Mouse (Mus musculus) left cerebral cortex, postnatal 25 days (tissue): Measurements from ENCODE around the gene Man2a1. TPM values are rescaled to one million over a fixed set of nuclear protein-coding genes. Genes with fewer than 3 reads are reported as not detected.

Source experiments
- DNase-seq, 2 experiments: peaks; one replicate each; pipeline ENCODE4 v3.0.0; 2022; ENCODE audit warnings: low spot score in 2 of 2, mixed read lengths in 1 of 2
- intact Hi-C: fragments of 180-260 bp; cut with DNase I; formaldehyde crosslinking; loops from one replicate; pipeline ENCODE4 v1.15.1; 2025
- total RNA-seq, 2 experiments: library from RNA; stranded (reverse); gene quantifications; 2 replicates each; pipeline ENCODE4 v1.2.3; 2021

The Man2a1 gene
- total RNA-seq, 2 experiments from 2014 or later: 17.6 to 20.2 TPM

DNA sequence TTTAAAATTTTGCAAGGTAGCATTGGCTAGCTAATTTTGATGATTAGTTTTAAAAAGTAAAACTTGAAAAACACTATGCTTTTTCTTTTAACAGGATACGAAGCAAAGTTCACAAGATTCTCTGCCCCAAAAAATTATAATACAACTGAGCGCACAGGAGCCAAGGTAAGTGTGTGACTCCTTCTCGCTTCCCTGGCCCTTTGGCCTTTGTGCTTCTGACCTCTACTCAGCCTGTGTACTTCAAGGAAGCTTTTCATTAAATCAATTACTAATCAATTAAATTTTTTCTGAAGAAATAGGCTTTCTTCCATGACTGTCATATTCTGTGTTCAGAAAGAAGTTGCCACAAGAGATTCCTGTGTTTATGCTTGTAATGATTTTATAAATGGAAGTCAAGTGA is 80.9 kb downstream of the Man2a1 start:
- intact Hi-C loops: no loop called here

DNA sequence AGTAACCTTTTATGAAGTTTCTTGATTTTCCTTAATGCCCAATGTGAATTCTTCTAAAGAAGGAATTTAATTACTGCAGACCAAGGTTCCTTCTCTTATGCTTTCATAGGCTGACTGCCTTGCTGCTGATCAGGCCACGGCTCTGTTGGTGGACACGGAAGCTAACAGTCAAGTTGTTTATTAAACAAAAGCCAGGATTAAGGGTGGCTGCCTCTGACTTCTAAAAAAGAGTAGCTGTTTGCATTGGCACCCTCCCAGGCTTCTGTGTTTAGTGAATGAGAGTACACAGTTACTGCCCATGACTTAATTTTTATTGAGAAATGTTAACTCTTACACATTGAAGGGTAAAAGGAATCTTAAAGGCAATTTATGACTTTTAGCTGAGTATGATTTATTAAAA is 81.4 kb downstream of the Man2a1 start:
- intact Hi-C loops: no loop called here
- DNase-seq: no peak

More for the DNA sequence above, 80.9 kb downstream of the Man2a1 start:
- no peak for DNase-seq

DNA sequence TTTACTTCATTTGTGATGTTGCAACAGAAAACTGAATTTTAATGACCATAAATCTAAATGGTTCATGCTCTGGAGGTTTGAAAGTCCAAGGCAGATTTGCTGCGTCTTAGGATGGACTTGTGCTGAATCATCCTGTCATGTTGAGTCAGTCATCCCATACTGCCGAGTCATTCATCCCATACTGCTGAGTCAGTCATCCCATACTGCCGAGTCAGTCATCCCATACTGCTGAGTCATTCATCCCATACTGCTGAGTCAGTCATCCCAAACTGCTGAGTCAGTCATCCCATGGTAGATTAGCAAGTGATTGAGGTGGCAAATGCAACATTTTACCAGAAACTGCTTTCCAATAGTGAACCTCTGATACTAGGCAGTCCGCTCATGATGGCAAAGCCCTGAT is 83.6 kb downstream of the Man2a1 start:
- intact Hi-C loops: no loop called here
- no peak for DNase-seq

DNA sequence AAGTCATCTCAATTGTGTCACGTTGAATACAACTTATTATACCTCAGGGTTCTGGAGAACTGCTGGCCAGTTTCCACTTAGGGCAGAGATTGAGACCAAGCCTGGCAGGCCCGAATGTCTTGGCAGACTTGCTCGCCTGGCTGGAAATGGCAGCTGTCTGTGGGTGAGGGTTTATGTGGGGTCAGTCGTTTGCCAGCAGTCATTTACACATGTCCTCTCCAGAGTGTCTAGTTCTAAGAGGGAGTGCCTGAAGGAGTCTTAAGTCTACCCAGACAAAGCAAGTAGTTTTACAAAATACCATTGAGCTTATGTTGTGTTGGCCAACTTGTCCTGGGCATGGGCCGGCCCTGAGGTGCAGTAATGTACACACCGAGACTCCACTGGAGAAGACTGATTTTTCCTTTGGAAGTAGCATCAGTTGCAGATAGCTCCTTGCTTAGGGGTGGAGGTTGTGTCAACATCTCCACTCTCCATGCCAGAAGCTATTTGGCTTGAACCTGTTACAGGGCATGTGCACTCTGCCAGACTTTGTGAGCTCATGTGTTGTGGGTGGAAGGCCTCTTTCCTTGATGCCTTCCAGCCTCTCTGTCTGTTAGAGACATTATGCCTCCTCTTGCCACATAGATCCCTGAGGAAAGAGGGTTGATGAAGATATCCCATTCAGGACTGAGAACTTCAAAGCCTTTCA is 84.8 kb downstream of the Man2a1 start:
- intact Hi-C loops: no loop called here
- DNase-seq: no peak

DNA sequence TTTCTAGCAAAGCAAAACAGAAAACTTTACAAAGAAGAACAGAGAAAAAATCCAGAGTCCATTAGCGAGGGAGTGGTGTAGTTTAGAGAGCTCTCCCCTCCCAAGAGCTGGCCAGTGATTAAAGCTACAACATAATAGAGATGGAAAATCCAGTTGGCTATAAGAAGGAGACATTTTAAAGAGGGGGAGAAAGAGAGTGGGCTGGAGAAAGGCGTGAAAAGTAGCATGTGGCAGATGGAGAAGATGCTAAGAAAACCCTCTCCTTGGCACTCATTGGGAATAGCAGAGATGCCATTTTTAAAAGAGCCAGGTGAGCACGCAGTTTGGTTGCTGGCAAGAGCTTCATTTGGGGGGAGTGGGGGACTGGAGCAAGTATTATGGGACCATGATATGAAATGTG is 89.1 kb downstream of the Man2a1 start:
- intact Hi-C loops: no loop called here
- peak in 1 of 2 experiments; percentile 72 for DNase-seq

DNA sequence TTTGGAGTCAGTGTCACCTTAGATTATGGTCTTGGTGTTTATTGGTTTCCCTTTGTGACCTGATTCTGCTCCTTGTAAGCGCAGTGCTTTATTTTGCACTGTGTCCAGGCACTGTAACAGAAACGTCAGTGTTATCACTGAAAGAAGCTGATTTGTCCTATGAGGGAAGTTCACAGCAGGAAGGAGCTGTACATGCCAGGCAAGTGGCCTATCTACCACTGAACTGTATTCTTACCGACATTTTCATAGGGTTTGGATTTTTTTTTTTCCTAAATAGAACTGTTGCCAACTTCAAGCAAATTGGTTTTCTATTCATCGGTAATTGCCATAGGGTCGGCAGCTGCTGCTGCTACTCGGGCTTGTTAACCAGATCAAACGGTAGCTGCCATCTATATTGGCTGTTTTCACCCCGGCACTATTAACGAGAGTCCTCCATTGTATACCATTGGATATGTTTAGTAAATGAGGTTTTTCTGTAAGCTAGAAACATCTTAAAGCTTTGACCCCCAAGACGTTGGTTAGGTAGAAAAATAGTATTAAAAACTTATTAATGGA is 96.8 kb downstream of the Man2a1 start:
- DNase-seq: no peak
- intact Hi-C loops: no loop called here

DNA sequence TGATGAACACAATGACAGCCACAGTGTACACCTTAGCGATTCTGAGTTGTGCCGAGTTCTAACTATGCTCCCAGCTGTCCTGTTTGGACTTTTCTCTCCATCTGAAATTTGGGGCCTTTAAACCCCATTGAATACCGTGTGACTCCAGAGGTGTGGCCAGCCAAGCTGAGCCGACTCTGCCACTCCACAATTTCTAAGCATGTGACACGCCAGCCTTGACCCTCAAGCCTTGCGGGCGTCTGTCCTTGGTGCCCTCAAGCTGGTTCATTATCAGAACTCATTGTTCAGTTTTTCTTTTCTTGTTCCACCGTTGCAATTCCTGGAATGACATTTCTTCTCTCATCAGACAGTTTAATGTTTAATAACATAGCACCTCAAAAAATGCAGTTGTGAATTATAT is 98.0 kb downstream of the Man2a1 start:
- DNase-seq: no peak
- intact Hi-C loops: no loop called here

DNA sequence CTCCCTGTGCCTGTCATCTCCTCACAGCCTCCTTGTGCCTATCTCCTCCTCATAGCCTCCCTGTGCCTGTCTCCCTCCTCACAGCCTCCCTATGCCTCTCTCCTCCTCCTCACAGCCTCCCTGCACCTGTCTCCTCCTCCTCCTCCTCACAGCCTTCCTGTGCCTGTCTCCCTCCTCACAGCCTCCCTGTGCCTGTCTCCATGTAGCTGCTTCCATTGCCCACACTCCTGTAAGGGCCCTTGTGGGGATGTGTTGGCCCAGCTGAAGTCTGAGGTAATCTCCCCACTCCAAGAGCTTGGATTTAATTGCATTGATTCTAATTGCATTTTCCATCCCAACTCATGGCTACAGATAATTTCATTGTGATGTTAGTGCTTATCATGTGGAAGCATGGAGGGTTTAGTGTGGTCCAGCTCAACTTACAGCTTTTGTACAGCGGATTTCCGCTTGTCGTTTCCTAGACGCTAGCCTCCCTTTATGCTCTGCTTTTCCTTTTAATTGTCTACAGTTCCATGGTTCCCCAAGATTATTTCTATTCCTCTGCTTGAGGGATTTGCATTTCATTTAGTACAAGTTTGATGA is 103.2 kb downstream of the Man2a1 start:
- intact Hi-C loops: no loop called here

DNA sequence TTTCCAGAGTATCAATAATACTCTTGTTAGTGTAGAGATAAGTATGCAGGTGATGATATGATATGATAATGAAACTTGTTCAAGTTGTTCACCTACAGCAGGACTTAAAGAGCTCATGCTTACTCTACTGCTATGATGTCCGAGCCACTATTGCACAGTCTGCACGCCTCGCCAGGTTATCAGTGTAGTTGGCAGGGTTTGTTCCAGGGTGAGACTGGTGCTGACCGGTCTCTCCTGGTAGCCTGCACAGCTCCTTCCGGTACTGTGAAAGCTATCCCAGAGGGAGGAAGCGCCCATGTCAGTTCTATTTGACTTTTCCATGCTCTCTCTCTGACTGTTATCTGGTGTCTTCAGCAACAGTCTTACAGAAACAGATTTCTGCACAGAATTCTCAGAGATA is 107.0 kb downstream of the Man2a1 start:
- intact Hi-C loops: no loop called here
- no peak for DNase-seq

More for the DNA sequence above, 103.2 kb downstream of the Man2a1 start:
- no peak for DNase-seq

DNA sequence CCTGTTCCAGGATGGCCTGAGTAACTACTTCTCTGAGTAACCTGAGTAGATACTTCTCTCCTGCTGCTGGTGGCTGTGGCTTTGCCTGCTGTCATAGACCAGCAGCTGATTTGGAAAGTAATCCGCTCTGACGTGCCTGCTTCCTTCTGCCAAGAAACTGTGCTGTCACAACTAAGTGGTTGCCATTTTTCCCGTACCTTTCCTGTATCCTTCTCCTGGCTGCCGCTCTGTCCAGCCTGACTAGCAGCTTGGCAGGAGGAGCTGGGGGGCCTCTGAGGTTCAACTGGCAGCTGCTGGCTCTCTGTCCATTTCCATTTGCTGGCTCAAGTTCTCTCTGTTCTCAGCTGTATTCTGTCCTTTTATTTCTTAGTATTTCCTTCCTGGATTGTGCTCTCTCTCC is 115.8 kb downstream of the Man2a1 start:
- intact Hi-C loops: no loop called here
- peak in 1 of 2 experiments; percentile 30 for DNase-seq

DNA sequence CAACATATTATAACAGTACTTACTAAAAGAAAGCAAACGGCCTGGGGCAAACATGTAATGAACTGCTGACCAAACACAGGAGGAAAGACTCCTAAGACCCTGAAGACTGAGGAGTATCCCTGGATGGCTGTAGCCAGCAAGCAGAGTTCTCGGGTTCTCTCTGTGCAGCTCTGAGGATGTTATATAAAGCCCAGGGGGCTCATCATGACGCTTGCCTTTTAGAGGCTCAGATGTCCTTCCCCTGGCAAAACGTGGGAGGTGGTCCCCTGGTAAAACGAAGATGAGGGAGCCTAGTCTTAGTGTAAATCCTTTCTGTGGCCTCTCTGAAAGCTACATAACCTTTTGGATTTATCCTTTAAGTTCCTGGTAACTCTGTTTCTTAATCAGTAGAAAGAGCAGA is 119.2 kb downstream of the Man2a1 start:
- no peak for DNase-seq
- intact Hi-C loops: no loop called here

DNA sequence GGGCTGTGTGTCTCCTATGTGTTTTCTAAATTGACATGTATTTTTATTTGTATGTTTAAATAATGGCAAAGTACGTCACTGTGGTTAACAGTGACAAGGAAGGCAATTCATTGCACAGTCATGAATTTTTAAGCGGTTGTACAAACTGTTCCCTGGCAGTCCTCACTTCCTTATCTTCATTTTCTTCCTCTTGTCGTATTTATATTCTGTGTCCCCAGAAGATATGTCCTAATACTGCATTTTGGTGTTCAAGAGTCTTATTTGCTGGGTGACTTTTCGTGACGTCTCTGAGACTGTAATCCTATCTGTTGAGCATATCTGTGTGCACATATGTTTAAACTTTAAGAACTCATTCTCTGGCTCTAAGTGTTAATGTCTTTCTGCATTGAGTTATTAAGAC is 120.6 kb downstream of the Man2a1 start:
- no peak for DNase-seq
- intact Hi-C loops: no loop called here

DNA sequence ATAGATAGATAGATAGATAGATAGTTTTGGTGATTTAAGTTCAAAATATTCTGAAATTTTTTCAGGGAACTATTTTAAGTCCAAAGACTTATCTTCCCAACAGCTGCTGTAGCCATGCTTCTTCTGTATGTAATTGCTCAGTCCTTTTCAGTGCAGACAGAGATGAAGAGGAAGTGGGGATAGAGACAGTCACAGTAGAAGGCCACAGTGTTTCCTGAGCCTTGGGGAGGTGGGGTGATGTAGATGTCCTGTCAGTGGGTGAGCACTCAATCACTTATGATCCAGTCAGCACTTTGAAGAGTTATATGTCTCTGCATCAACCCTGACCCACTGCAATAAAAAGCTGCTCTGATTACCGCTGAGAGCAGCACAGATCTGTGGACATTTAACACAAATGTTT is 122.6 kb downstream of the Man2a1 start:
- intact Hi-C loops: no loop called here
- DNase-seq: no peak

DNA sequence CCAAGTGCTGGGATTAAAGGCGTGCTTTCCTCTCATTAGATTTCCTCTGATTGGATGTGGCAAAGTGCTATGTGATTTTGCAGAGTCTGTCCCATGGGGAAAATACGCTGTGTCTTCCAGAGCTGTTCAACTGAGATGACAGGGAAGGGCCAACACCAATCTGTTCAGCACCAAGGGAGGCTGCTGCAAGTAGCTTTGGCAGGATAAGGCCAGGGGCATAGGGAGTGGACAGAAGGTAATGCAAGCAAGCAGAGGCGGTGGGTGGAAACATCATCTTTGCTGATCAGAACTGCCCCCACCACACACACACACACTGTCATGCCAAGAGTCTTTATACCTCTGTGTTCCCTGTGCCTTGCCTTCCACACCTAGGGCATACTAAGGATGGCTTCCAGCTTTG is 124.7 kb downstream of the Man2a1 start:
- no peak for DNase-seq
- intact Hi-C loops: no loop called here

DNA sequence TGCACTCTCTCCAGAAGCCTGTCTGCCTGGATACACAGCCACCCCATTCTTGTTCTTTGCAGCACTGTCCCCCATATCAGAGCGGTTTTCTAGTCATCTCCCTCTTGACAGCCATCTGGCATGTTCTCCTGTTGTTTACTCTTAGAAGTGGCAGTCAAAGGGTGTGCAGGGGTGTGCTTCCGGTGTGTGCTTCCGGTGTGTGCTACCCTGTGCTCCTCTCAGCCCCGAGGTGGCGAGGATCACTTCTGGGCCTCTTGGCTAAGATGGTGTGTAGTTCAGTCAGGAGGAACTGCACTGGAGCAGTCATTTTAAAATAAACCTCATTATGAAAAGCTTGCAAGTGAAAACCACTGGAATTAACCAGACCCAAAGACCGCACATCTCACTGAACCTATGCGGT is 125.5 kb downstream of the Man2a1 start:
- no peak for DNase-seq
- intact Hi-C loops: no loop called here

DNA sequence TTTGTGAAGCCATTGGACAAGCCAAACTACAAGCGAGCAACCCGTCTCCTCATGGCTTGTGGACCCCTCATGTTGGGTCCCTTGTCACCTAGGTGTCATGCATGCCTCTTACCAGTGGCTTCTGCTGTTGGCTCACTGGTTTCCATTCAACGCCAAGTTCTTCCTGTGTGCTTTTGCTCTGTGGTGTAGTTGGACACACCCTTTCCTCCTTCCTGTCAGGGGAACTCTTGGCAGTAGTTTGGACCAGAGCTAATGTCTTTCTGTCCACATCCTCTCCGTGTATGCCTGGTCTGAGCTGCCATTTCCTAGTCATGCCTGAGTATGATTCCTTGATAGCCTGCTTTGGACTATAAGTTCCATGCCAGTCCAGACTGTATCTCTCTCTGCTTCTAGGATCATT is 135.0 kb downstream of the Man2a1 start:
- intact Hi-C loops: no loop called here
- no peak for DNase-seq

DNA sequence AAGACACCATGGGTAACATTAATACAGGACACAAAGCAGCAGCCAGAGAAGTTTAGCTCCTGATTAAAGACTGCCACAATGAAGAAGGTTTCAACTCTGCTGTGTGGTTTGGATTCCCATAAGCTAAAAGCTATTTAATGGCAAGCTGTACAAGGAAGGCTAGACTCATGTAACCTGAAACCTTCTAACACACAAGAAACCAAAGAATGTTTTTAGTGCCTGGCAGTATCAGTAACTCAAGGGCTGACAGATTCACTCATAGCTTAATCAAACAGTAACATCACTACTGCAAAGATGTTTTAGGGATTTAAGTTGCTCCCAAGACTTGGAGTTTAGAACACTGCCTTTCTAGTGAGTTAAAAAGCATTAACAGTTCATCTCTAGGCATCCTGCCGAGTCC is 137.4 kb downstream of the Man2a1 start:
- no peak for DNase-seq
- intact Hi-C loops: no loop called here

DNA sequence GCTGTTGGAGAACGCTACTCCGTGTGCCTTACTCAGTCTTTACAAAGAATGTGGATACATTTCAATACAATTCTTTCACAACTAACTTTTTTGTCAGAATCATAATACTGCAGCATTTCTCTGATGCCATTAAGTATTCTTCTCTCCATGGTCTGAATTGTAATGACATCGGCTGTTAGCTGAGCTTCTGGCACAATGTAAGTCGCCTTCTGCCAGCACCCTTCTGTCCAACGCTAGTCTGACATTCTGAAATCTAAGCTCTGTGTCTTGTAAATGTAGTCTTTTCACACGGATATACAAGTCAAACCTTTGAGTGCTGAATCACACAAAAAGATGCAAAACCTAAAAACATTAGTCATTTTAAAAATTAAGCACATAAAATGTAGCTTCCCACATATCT is 138.6 kb downstream of the Man2a1 start:
- no peak for DNase-seq
- intact Hi-C loops: no loop called here

DNA sequence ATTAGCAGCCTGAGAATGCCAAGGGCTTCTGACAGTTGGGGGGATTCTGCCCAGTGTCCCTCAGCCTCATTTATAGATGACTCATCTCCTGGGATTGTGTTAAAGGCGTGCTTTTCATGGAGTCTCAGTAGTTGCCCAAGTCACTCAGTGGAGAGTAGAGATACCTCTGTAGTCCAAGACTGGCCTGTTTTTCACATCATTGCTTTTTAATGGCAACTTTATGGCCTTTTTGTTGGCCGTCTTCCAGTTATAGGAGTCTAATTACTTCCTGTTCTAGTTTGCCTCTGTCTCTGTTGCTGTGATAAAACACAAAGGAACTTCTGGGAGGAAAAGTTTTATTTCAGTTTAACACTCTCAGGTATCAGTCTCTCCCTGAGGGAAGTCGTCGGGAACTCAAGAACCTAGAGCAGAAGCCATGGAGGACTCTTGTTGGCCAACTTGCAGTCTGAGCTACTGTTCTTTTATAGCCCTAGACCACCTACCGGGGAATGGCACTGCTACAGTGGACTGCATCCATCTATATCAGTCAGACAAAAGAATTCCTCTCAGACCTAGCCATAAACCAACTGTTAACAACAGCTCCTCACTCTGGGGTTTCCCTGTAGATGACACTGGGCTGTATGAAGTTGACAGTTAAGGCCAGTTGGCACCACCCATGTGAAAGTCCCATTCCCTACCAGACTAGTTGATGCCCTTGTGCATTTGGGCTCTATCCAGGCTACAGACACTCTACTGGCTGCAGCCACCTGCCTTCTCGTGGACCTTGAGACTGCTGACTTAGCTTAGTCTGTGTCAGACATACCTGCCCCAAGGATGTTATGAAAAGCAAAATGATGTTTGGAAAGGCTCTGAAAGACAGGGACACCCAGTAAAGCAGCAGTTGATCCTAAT is 142.4 kb downstream of the Man2a1 start:
- intact Hi-C loops: no loop called here
- DNase-seq: no peak

DNA sequence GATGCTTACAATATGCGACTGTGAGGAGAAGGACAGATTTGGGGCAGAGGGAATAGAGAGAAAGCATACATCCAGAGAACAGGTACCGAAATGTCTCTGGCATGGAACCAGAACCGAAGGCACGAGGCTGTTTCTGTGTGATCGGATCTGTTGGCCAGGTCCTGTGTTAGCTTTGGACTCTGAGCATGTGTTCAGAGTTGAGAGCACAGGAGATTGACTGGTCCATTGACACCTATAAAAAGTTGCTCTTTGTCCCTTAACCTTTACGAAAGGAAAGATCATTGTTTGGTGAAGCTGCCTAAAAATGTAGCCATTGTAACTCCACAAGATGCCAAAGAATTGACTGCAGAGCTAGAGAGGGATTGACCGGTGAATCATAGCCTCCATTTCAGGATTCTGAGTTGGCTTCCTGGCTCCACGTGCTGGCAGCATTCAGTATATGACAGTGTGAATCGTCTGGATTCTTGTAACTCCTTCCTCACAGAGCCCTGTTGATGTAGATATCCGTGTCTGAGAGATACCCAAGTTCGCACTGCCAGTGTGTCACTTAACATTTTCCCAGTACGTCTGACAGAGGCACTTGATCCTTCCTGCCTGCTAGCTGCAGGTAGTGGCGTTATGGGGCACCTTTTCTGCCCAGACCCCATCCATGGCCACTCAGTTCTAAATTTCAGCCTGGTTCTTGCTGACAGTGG is 143.2 kb downstream of the Man2a1 start:
- peak in 1 of 2 experiments; percentile 65 for DNase-seq
- intact Hi-C loops: no loop called here
